Comparison of ENCODE assay signal across 8 mouse cellular contexts in the genomic region with DNA sequence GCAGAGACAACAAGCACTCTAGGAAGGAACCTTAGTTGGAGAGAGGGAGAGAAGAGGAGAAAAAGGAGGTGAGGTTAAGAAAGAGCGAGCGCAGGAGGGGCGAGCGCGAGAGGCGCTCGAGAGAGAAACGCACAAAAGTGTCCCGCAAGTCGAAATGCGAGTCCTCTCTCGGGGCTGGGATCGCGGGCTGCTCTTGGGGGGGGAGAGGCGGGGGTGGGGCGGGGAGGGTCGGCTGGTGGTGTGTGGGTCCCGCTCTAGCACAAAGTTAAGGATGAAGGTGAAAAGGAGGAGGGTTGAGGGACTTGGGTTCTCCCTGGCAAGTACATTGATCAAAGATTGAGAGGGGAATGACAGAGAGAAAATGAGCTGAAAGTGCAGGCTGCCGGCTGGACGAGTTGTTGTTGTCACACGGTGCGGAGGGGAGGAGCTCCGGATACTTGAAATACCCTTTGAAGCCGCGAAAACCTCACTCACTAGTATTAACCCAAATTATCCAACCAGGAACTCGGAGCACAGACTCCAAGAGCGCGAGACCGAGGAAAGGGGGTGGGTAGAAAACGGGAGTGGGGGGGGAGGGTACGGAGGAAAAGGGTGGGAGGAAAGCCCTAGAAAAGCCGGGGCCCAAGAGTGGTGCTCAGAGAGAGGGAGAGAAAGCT. TPM values are rescaled to one million over a fixed set of nuclear protein-coding genes. Genes with fewer than 3 reads are reported as not detected.
DNase-seq lines count a peak whose midpoint lies in the region; ATAC-seq lines count a peak whose summit lies in the region.

A gene (minus strand): TSS at position 345 of the 656 bp plus-strand sequence.

- H3K4me2 ChIP-seq in intestine, embryonic 16.5 days (ENCODE audit: low read depth, low read length) = peak within 1 kb of the TSS; percentile 94
- H3K4me2 ChIP-seq in limb, embryonic 15.5 days = peak within 1 kb of the TSS; percentile 94
- H3K4me2 ChIP-seq in midbrain, embryonic 14.5 days (ENCODE audit: low read length) = peak within 1 kb of the TSS; percentile 85
- H3K4me2 ChIP-seq in stomach, embryonic 15.5 days = peak within 1 kb of the TSS; percentile 87

- peak within 1 kb of the TSS; percentile 73 for H3K9ac ChIP-seq in intestine, embryonic 16.5 days (ENCODE audit: low read depth, low read length)
- peak within 1 kb of the TSS; percentile 60 for H3K9ac ChIP-seq in limb, embryonic 15.5 days
- peak within 1 kb of the TSS; percentile 86 for H3K9ac ChIP-seq in midbrain, embryonic 14.5 days (replicated peaks; ENCODE audit: low read length)
- peak within 1 kb of the TSS; percentile 60 for H3K9ac ChIP-seq in stomach, embryonic 15.5 days

- H3K36me3 ChIP-seq in intestine, embryonic 16.5 days (ENCODE audit: control insufficient read depth, insufficient read depth, low read length) = no peaks in the 10 kb centered on the region
- no peaks in the 10 kb centered on the region for H3K36me3 ChIP-seq in limb, embryonic 15.5 days
- no peaks in the 10 kb centered on the region for H3K36me3 ChIP-seq in midbrain, embryonic 14.5 days (ENCODE audit: control insufficient read depth, insufficient read depth, low read length)
- no peaks in the 10 kb centered on the region for H3K36me3 ChIP-seq in stomach, embryonic 15.5 days

- peak within 1 kb of the TSS; percentile 51 for H3K27ac ChIP-seq in intestine, embryonic 16.5 days (ENCODE audit: low read length)
- H3K27ac ChIP-seq in limb, embryonic 15.5 days = peak within 1 kb of the TSS; percentile 85
- H3K27ac ChIP-seq in midbrain, embryonic 14.5 days (replicated peaks; ENCODE audit: low read depth, low read length) = peak within 1 kb of the TSS; percentile 90
- H3K27ac ChIP-seq in stomach, embryonic 15.5 days = peak within 1 kb of the TSS; percentile 73

- peak; percentile 29 for ATAC-seq in granulocyte monocyte progenitor cell, adult 5-6 weeks (replicated peaks; ENCODE audit: poor library complexity, severe bottlenecking)
- peak; percentile 67 for ATAC-seq in intestine, embryonic 16.5 days
- peak; percentile 74 for ATAC-seq in limb, embryonic 15.5 days (ENCODE audit: insufficient number of reproducible peaks, low FRiP score, low TSS enrichment, low read depth)
- peak; percentile 76 for ATAC-seq in midbrain, embryonic 14.5 days (ENCODE audit: low FRiP score, low TSS enrichment)
- 0 out of 2 replicates have a peak, but pooled peaks have one; percentile 20 for ATAC-seq in stomach, embryonic 15.5 days (ENCODE audit: insufficient read depth, low FRiP score, low read depth)

- H3K27me3 ChIP-seq in intestine, embryonic 16.5 days (replicated peaks; ENCODE audit: control insufficient read depth, insufficient read depth, low read length) = 0 out of 2 replicates have a peak, but pooled peaks cover 3% of the 10 kb centered on the region
- H3K27me3 ChIP-seq in limb, embryonic 15.5 days = no peaks in the 10 kb centered on the region
- no peaks in the 10 kb centered on the region for H3K27me3 ChIP-seq in midbrain, embryonic 14.5 days (ENCODE audit: control insufficient read depth, insufficient read depth, low read length)
- H3K27me3 ChIP-seq in stomach, embryonic 15.5 days (replicated peaks) = no peaks in the 10 kb centered on the region

- peak; percentile 14 to 24 for DNase-seq in frontal cortex, postnatal 10 days (ENCODE audit: low spot score in 2 of 2)
- DNase-seq in frontal cortex, postnatal 14 days (ENCODE audit: low spot score in 2 of 2) = no peak
- peak; percentile 21 to 66 for DNase-seq in cerebellum, postnatal 4 days (ENCODE audit: low spot score in 2 of 2)
- DNase-seq in midbrain, embryonic 14.5 days = peak; percentile 88

- no peaks in the 10 kb centered on the region for H3K9me3 ChIP-seq in intestine, embryonic 16.5 days (ENCODE audit: control insufficient read depth, low read length)
- H3K9me3 ChIP-seq in limb, embryonic 15.5 days = no peaks in the 10 kb centered on the region
- no peaks in the 10 kb centered on the region for H3K9me3 ChIP-seq in midbrain, embryonic 14.5 days (ENCODE audit: control insufficient read depth, low read length)
- H3K9me3 ChIP-seq in stomach, embryonic 15.5 days = no peaks in the 10 kb centered on the region

- no peaks in the 10 kb centered on the region for H3K4me1 ChIP-seq in intestine, embryonic 16.5 days (ENCODE audit: control insufficient read depth, insufficient read depth, low read length)
- H3K4me1 ChIP-seq in limb, embryonic 15.5 days = peaks cover 5% of the 10 kb centered on the region; the same call in 1 of the 2 replicates
- peaks cover 20% of the 10 kb centered on the region for H3K4me1 ChIP-seq in midbrain, embryonic 14.5 days (ENCODE audit: control insufficient read depth, insufficient read depth, low read length)
- H3K4me1 ChIP-seq in stomach, embryonic 15.5 days = no peaks in the 10 kb centered on the region

- peak within 1 kb of the TSS; percentile 73 for H3K4me3 ChIP-seq in intestine, embryonic 16.5 days (ENCODE audit: low read length)
- peak within 1 kb of the TSS; percentile 76 for H3K4me3 ChIP-seq in limb, embryonic 15.5 days
- H3K4me3 ChIP-seq in midbrain, embryonic 14.5 days (replicated peaks; ENCODE audit: low read depth, low read length) = peak within 1 kb of the TSS; percentile 85
- H3K4me3 ChIP-seq in stomach, embryonic 15.5 days (replicated peaks) = peak within 1 kb of the TSS; percentile 75

- 1% methylated on average over 32 of the region's 32 CpGs for WGBS in intestine, embryonic 16.5 days
- WGBS in limb, embryonic 15.5 days = under 1% methylated on average over 32 of the region's 32 CpGs
- WGBS in midbrain, embryonic 14.5 days = 0% methylated on average over 32 of the region's 32 CpGs
- 1% methylated on average over 31 of the region's 32 CpGs for WGBS in stomach, embryonic 15.5 days

RNA-seq across cellular contexts. Expression of the gene that starts here (rescaled TPM):
- total RNA-seq in granulocyte monocyte progenitor cell, adult 5-6 weeks (2014; fragmentation: Nextera tagmentation) = 12.9 and 16.9 TPM in 2 replicates
- total RNA-seq in granulocyte monocyte progenitor cell, adult 5-6 weeks (2017) = 7.1 and 9.9 TPM in 2 replicates
- 1.7 and 1.9 TPM in 2 replicates for polyA plus RNA-seq in intestine, embryonic 16.5 days (2015; fragmentation: Nextera tagmentation; extraction: Ambion mirVana)
- 4.5 TPM in 2 replicates for polyA plus RNA-seq in limb, embryonic 15.5 days (2015; fragmentation: Nextera tagmentation; extraction: Ambion mirVana)
- 17.1 and 20.0 TPM in 2 replicates for polyA plus RNA-seq in midbrain, embryonic 14.5 days (2014; fragmentation: Nextera tagmentation; extraction: Ambion mirVana)
- 3.6 and 3.9 TPM in 2 replicates for polyA plus RNA-seq in stomach, embryonic 15.5 days (2015; fragmentation: Nextera tagmentation; extraction: Ambion mirVana)

Comparison
In these comparisons a context has a peak if more than half of its experiments do, and no peak if none do; other contexts are left out.
1. DNase-seq: peak in frontal cortex, postnatal 10 days (2 of 2), cerebellum, postnatal 4 days (2 of 2) and midbrain, embryonic 14.5 days (single experiment); none in frontal cortex, postnatal 14 days (0 of 2).
2. ATAC-seq: peak in every context shown above with its lines; median percentile 76 in midbrain, embryonic 14.5 days; 74 in limb, embryonic 15.5 days; 67 in intestine, embryonic 16.5 days; 29 in granulocyte monocyte progenitor cell, adult 5-6 weeks; 20 in stomach, embryonic 15.5 days.
3. Peak in every context shown above with its lines, with median percentiles within 50 percentile points of each other: H3K27ac ChIP-seq, H3K4me2 ChIP-seq, H3K4me3 ChIP-seq and H3K9ac ChIP-seq.